Mouse (Mus musculus): ENCODE results near the gene Zfp788. TPM values are rescaled to one million over a fixed set of nuclear protein-coding genes. Genes with fewer than 3 reads are reported as not detected.
"Not testable (repeated sequence)": the region's sequence is repeated elsewhere in the genome, so short reads cannot be mapped to it uniquely, and the experiment has no call there.

Gene Zfp788
- polyA plus RNA-seq, 1 experiment, result 1.4 TPM

GRCm38 (mm10) chr7:41633221-41633984, 400 bp downstream of the Zfp788 start:
- TF ChIP-seq POLR2AphosphoS2 (IDR thresholded peaks at IDR 0.05; ENCODE audit: insufficient read length, low read depth) (peak; percentile 28), TCF12 (IDR thresholded peaks at IDR 0.05; ENCODE audit: insufficient read depth, poor library complexity, severe bottlenecking) (no peak), E2F4 (IDR thresholded peaks at IDR 0.05; ENCODE audit: insufficient read depth) (no peak), REST (IDR thresholded peaks at IDR 0.05; ENCODE audit: insufficient read depth, insufficient read length) (peak; percentile 62), USF1 (IDR thresholded peaks at IDR 0.05; ENCODE audit: low read depth) (peak; percentile 80), POLR2A (IDR thresholded peaks at IDR 0.05; ENCODE audit: insufficient read length, low read depth) (peak; percentile 55), TCF3 (IDR thresholded peaks at IDR 0.05; ENCODE audit: insufficient read length, low read depth) (no peak), MYOD1 (IDR thresholded peaks at IDR 0.05; ENCODE audit: control insufficient read depth in 1 of 3, insufficient read length in 2 of 3, low read depth in 2 of 3) (no peak), SRF (IDR thresholded peaks at IDR 0.05; ENCODE audit: control insufficient read depth, insufficient read length, low read depth) (no peak), MYOG (IDR thresholded peaks at IDR 0.05; ENCODE audit: control insufficient read depth in 1 of 3, insufficient read depth in 1 of 3, insufficient read length in 2 of 3, low read depth in 2 of 3) (no peak), MAX (IDR thresholded peaks at IDR 0.05; ENCODE audit: low read depth) (no peak), CEBPB (IDR thresholded peaks at IDR 0.05; ENCODE audit: insufficient read depth, poor library complexity, severe bottlenecking) (no peak)
- Histone ChIP-seq H3K4me3 (peak overlapping the region; percentile 42), H3K79me2 (ENCODE audit: control insufficient read depth, insufficient read depth) (no peaks in the 10 kb centered on the region), H3K27me3 (ENCODE audit: control insufficient read depth, insufficient read depth, insufficient read length) (no peaks in the 10 kb centered on the region), H3ac (ENCODE audit: control insufficient read depth, insufficient read length) (no peak overlapping the region), H3K36me3 (ENCODE audit: control insufficient read depth, insufficient read depth) (no peaks in the 10 kb centered on the region), H3K4me2 (ENCODE audit: low read depth) (peak overlapping the region; percentile 94)

- not testable (repeated sequence) for H3K4me3 ChIP-seq; H3K4me2 ChIP-seq (ENCODE audit: low read depth); H3ac ChIP-seq (ENCODE audit: control insufficient read depth, insufficient read length); H3K36me3 ChIP-seq (ENCODE audit: control insufficient read depth, insufficient read depth); H3K27me3 ChIP-seq (ENCODE audit: control insufficient read depth, insufficient read depth, insufficient read length); H3K79me2 ChIP-seq (ENCODE audit: control insufficient read depth, insufficient read depth)
Measured at GRCm38 (mm10) chr7:41674326-41674725, 41.3 kb downstream of the Zfp788 start.

Other genes starting within 250 kb of the Zfp788 start
- 2.8 TPM for gene AI987944, start 239.8 kb upstream of the Zfp788 start, polyA plus RNA-seq (2012; fragmentation: generic; extraction: Trizol)
- 0.01 TPM for gene Vmn2r57, start 184.5 kb upstream of the Zfp788 start, polyA plus RNA-seq (2012; fragmentation: generic; extraction: Trizol)
- gene Gm20449, start 133.8 kb upstream of the Zfp788 start, polyA plus RNA-seq (2012; fragmentation: generic; extraction: Trizol), result not detected
- gene AW146154, start 133.3 kb upstream of the Zfp788 start, polyA plus RNA-seq (2012; fragmentation: generic; extraction: Trizol), result 0.59 TPM
- 0.22 TPM for gene Gm6871, start 59.5 kb upstream of the Zfp788 start, polyA plus RNA-seq (2012; fragmentation: generic; extraction: Trizol)
- 1.5 TPM for gene 2610021A01Rik, start 34.0 kb upstream of the Zfp788 start, polyA plus RNA-seq (2012; fragmentation: generic; extraction: Trizol)
- not detected for gene Vmn2r58, start 239.5 kb downstream of the Zfp788 start, polyA plus RNA-seq (2012; fragmentation: generic; extraction: Trizol)